Mouse (Mus musculus): ENCODE measurements at regions not wholly inside any gene's neighbourhood (a gene's known extent, or its start where the extent isn't known, plus 50 kb on each side); places are given as distances from the start of the nearest gene placed in this dataset.

DNA sequence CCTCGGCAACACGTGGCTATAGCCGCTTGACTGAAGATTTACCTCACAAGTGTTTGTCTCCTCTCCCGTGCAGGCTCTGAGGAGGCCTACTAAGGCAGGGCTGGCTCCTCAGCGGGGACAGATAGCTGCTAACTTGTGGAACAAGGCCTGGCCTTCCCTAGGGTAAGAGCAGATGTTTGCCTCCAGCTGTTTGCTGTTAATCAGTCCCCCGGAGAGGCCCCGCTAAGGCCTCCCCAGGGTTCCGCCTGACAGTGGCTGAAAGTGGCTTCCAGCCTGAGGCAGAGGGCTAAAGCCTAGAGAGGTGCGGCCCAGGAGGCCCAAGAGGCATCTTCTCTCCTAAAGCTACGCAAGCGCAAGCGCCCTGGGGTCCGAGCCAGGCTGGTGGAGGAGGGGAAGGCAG, 52.1 kb upstream of the Dlx4 start:
- Histone ChIP-seq H3K79me2 (replicated peaks; ENCODE audit: control insufficient read depth, extremely low read depth, insufficient read depth, poor library complexity, severe bottlenecking) (no peaks in the 10 kb centered on the region), H3K4me1 (ENCODE audit: control insufficient read depth in 1 of 2, insufficient read depth in 2 of 2) (0 out of 4 replicates have a peak, but pooled peaks cover 0 to 5% of the 10 kb centered on the region in 2 experiments), H3K36me3 (replicated peaks in 1 of 2; ENCODE audit: control insufficient read depth in 1 of 2, insufficient read depth in 1 of 2, low read length in 1 of 2) (no peaks in the 10 kb centered on the region), H3K9ac (ENCODE audit: insufficient read depth, low read depth) (no peak overlapping the region), H3K4me3 (replicated peaks in 1 of 3; ENCODE audit: low read depth in 2 of 3, low read length in 2 of 3, poor library complexity in 1 of 3) (no peak overlapping the region), H3K9me3 (replicated peaks; ENCODE audit: low read length) (no peaks in the 10 kb centered on the region), H3K4me2 (ENCODE audit: insufficient read depth, low read depth, poor library complexity, severe bottlenecking) (no peak overlapping the region), H3K27me3 (replicated peaks) (peaks cover 99% of the 10 kb centered on the region), H3K27ac (ENCODE audit: insufficient read depth, low read depth) (no peak overlapping the region)
- TF ChIP-seq NELFE (IDR thresholded peaks at IDR 0.05; ENCODE audit: low read depth, low read length) (no peak), MAFK (IDR thresholded peaks at IDR 0.05; ENCODE audit: insufficient replicate concordance, low read length) (no peak)
- in situ Hi-C loops (cut with MboI; ENCODE audit: low pct_ligation_motif_present, low pct_unique_long_range_greater_than_20kb, low sequenced_read_pairs), result no loop called here
- dilution Hi-C loops (cut with MboI; ENCODE audit: extremely low pct_ligation_motif_present, extremely low pct_unique_long_range_greater_than_20kb, low sequenced_read_pairs), result no loop called here
- no peak for DNase-seq (ENCODE audit: extremely low read depth)

- no peak for DNase-seq (ENCODE audit: extremely low read depth)
- TF ChIP-seq IRF4 (IDR thresholded peaks at IDR 0.05; ENCODE audit: low read depth, low read length), result no peak
- TF ChIP-seq MXI1 (IDR thresholded peaks at IDR 0.05; ENCODE audit: low read depth, low read length), result no peak
- TF ChIP-seq ZKSCAN1 (IDR thresholded peaks at IDR 0.05; ENCODE audit: borderline replicate concordance, low read depth, low read length), result no peak
- TF ChIP-seq E2F4 (IDR thresholded peaks at IDR 0.05; ENCODE audit: insufficient replicate concordance, low read depth, low read length), result no peak
- TF ChIP-seq POLR2A (IDR thresholded peaks at IDR 0.05; ENCODE audit: low read depth, low read length), result no peak
- no peak for TF ChIP-seq CTCF (conservative IDR thresholded peaks at IDR 0.05 in 1 of 2, IDR thresholded peaks at IDR 0.05 in 1 of 2; ENCODE audit: low read depth in 2 of 2, low read length in 2 of 2)
- no peak for TF ChIP-seq NELFE (IDR thresholded peaks at IDR 0.05; ENCODE audit: low read depth, low read length)
- no peak for TF ChIP-seq ZNF384 (IDR thresholded peaks at IDR 0.05; ENCODE audit: low read depth, low read length)
- no peak for TF ChIP-seq EP300 (IDR thresholded peaks at IDR 0.05; ENCODE audit: low read length)
- no peak for TF ChIP-seq ETS1 (conservative IDR thresholded peaks at IDR 0.05; ENCODE audit: low read depth, low read length)
- no peak for TF ChIP-seq CHD2 (IDR thresholded peaks at IDR 0.05; ENCODE audit: low read length)
- no peak for TF ChIP-seq TBP (conservative IDR thresholded peaks at IDR 0.05; ENCODE audit: low read depth, low read length)
- TF ChIP-seq ELF1 (IDR thresholded peaks at IDR 0.05; ENCODE audit: low read depth, low read length), result no peak
- no peak for TF ChIP-seq JUND (conservative IDR thresholded peaks at IDR 0.05; ENCODE audit: low read depth, low read length)
- TF ChIP-seq ZC3H11A (IDR thresholded peaks at IDR 0.05; ENCODE audit: low read depth, low read length), result no peak
- TF ChIP-seq UBTF (IDR thresholded peaks at IDR 0.05; ENCODE audit: low read depth, low read length), result no peak
- no peak for TF ChIP-seq MEF2A (IDR thresholded peaks at IDR 0.05; ENCODE audit: borderline replicate concordance, low read depth, low read length)
- no peak for TF ChIP-seq BHLHE40 (IDR thresholded peaks at IDR 0.05; ENCODE audit: low read depth, low read length)
- H3K9me3 ChIP-seq (replicated peaks; ENCODE audit: low read length), result no peaks in the 10 kb centered on the region
- H3K9ac ChIP-seq (ENCODE audit: insufficient read depth, low read depth), result no peak overlapping the region
- no peaks in the 10 kb centered on the region for H3K79me2 ChIP-seq (replicated peaks; ENCODE audit: control insufficient read depth, extremely low read depth, insufficient read depth, poor library complexity, severe bottlenecking)
- dilution Hi-C loops (cut with MboI; ENCODE audit: extremely low pct_ligation_motif_present, extremely low pct_unique_long_range_greater_than_20kb, low sequenced_read_pairs) (no loop called here), in situ Hi-C loops (cut with MboI; ENCODE audit: low pct_ligation_motif_present, low pct_unique_long_range_greater_than_20kb, low sequenced_read_pairs) (no loop called here)
- no peak overlapping the region for H3K27ac ChIP-seq (ENCODE audit: insufficient read depth, low read depth)
- H3K4me2 ChIP-seq (ENCODE audit: insufficient read depth, low read depth, poor library complexity, severe bottlenecking), result no peak overlapping the region
- H3K36me3 ChIP-seq (replicated peaks in 1 of 2; ENCODE audit: control insufficient read depth in 1 of 2, insufficient read depth in 1 of 2, low read length in 1 of 2), result no peaks in the 10 kb centered on the region
- peaks cover 98% of the 10 kb centered on the region for H3K27me3 ChIP-seq (replicated peaks)
- H3K4me1 ChIP-seq (ENCODE audit: control insufficient read depth in 1 of 2, insufficient read depth in 2 of 2), result 0 out of 4 replicates have a peak, but pooled peaks cover 0 to 5% of the 10 kb centered on the region in 2 experiments
- no peak overlapping the region for H3K4me3 ChIP-seq (replicated peaks in 1 of 3; ENCODE audit: low read depth in 2 of 3, low read length in 2 of 3, poor library complexity in 1 of 3)
These were observed 54.9 kb upstream of the Dlx4 start for GRCm38 (mm10) chr11:95200971-95201370.

All from CH12.LX (cell line).